Mouse (Mus musculus) C2C12 (cell line): ENCODE results near the gene Cct6b.

Experiments
- CEBPB ChIP-seq: IDR thresholded peaks from one replicate; pipeline ENCODE4 v1.6.1; 2011; ENCODE audit warnings: low read depth, mild to moderate bottlenecking, control low read depth, moderate library complexity
- CTCF ChIP-seq: IDR thresholded peaks from one replicate; pipeline ENCODE4 v1.5.1; 2011; ENCODE audit not compliant: control insufficient read depth, insufficient read depth, insufficient read length
- FOSL1 ChIP-seq: IDR thresholded peaks from one replicate; pipeline ENCODE4 v1.8.0; 2011; ENCODE audit warnings: mild to moderate bottlenecking, low read length; ENCODE audit not compliant: poor library complexity, insufficient read depth, severe bottlenecking
- MAX ChIP-seq: IDR thresholded peaks from one replicate; pipeline ENCODE4 v1.6.1; 2011; ENCODE audit warnings: mild to moderate bottlenecking, control low read depth
- MYOD1 ChIP-seq: IDR thresholded peaks from one replicate; pipeline ENCODE4 v1.6.1; 2011; ENCODE audit warnings: low read depth; ENCODE audit not compliant: control insufficient read depth, insufficient read length
- MYOG ChIP-seq: IDR thresholded peaks from one replicate; pipeline ENCODE4 v1.6.1; 2011; ENCODE audit not compliant: control insufficient read depth, insufficient read length; ENCODE audit errors: extremely low read depth
- USF1 ChIP-seq: IDR thresholded peaks from one replicate; pipeline ENCODE4 v1.6.1; 2011; ENCODE audit warnings: low read depth, mild to moderate bottlenecking, control low read depth, moderate library complexity

- TF ChIP-seq CTCF (no peak), MYOD1 (no peak), USF1 (peak; percentile 7), MAX (no peak), FOSL1 (no peak), MYOG (no peak), CEBPB (no peak)
Measured at GRCm38 (mm10) chr11:82739006-82739405, 25.1 kb downstream of the Cct6b start.
